Mouse (Mus musculus): ENCODE measurements around the gene Gm3238. TPM values are rescaled to one million over a fixed set of nuclear protein-coding genes. Genes with fewer than 3 reads are reported as not detected.

Gm3238 gene
- polyA plus RNA-seq (2017; shearing (Covaris generic)): not detected

DNA sequence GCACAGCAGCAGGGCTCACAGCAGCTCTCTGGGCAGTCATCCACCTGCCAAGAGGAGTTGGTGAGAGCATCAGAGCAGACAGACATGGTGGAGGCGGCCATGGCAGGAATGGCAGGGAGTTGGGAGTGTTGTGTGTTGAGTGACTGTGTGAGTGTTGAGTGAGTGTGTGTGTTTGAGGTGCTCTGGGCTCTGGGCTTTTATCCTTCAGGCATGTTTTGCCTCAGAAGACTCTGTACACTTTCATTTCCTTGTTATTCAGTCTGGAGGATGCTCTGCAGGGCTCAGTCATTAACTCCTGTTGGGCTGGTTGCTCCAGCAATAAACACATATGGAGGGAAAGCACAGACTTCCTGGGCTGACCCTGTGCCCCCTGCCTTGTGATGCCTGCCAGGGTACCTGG is at the start of gene Gm3238:
TSS of gene Gm3238 (minus strand) at position 101 of the 400 bp plus-strand sequence.

DNA sequence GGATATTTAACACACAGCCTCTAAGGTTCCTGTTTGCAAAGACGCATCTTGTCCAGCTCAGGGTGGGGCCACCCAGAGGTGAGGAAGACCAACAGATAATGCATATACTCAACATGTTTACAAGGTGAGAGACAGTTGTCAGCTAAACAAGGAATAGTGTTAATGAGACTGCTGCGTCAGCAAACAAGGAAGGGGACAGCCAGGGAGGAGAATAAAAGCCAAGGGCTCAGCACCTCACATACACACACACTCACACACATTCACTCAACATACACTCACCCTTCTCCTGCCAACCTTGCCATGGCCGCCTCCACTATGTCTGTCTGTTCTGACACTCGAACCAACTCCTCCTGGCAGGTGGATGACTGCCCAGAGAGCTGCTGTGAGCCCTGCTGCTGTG is 43.3 kb upstream of the Gm3238 start, which contains the start of gene Gm2696:
TSS of gene Gm2696 (plus strand) at position 301 of the 400 bp plus-strand sequence.

GRCm38 (mm10) chr10:77811743-77812142 is 40.6 kb upstream of the Gm3238 start, which contains the start of gene Gm9507:
Gene Gm9507, minus strand, starts transcription at chr10:77811843.

GRCm38 (mm10) chr10:77798921-77799508 is 27.9 kb upstream of the Gm3238 start, which contains the start of gene Gm19668:
Gene Gm19668, minus strand, starts transcription at chr10:77799133.

GRCm38 (mm10) chr10:77794976-77795375 is 23.9 kb upstream of the Gm3238 start, which contains the start of gene Gm9639:
Gene Gm9639, minus strand, starts transcription at chr10:77795076.

GRCm38 (mm10) chr10:77787876-77788275 is 16.8 kb upstream of the Gm3238 start, which contains the start of gene Gm7137:
Gene Gm7137, minus strand, starts transcription at chr10:77788200.

GRCm38 (mm10) chr10:77782442-77782841 is 11.3 kb upstream of the Gm3238 start, which contains the start of gene Gm3250:
Gene Gm3250, minus strand, starts transcription at chr10:77782542.

DNA sequence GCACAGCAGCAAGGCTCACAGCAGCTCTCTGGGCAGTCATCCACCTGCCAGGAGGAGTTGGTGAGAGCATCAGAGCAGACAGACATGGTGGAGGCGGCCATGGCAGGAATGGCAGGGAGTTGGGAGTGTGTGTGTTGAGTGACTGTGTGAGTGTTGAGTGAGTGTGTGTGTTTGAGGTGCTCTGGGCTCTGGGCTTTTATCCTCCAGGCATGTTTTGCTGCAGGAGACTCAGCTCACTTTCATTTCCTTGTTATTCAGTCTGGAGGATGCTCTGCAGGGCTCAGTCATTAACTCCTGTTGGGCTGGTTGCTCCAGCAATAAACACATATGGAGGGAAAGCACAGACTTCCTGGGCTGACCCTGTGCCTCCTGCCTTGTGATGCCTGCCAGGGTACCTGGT is 5.7 kb upstream of the Gm3238 start, which contains the start of gene Gm7138:
TSS of gene Gm7138 (minus strand) at position 101 of the 400 bp plus-strand sequence.

DNA sequence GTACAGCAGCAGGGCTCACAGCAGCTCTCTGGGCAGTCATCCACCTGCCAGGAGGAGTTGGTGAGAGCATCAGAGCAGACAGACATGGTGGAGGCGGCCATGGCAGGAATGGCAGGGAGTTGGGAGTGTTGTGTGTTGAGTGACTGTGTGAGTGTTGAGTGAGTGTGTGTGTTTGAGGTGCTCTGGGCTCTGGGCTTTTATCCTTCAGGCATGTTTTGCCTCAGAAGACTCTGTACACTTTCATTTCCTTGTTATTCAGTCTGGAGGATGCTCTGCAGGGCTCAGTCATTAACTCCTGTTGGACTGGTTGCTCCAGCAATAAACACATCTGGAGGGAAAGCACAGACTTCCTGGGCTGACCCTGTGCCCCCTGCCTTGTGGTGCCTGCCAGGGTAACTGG is 11.5 kb downstream of the Gm3238 start, which contains the start of gene Gm3233:
TSS of gene Gm3233 (minus strand) at position 101 of the 400 bp plus-strand sequence.

GRCm38 (mm10) chr10:77751254-77751653 is 19.9 kb downstream of the Gm3238 start, which contains the start of gene Gm9736:
Gene Gm9736, minus strand, starts transcription at chr10:77751354.

GRCm38 (mm10) chr10:77741924-77742688 is 29.0 kb downstream of the Gm3238 start, which contains the start of gene Gm18596:
Gene Gm18596, minus strand, starts transcription at chr10:77742638.

DNA sequence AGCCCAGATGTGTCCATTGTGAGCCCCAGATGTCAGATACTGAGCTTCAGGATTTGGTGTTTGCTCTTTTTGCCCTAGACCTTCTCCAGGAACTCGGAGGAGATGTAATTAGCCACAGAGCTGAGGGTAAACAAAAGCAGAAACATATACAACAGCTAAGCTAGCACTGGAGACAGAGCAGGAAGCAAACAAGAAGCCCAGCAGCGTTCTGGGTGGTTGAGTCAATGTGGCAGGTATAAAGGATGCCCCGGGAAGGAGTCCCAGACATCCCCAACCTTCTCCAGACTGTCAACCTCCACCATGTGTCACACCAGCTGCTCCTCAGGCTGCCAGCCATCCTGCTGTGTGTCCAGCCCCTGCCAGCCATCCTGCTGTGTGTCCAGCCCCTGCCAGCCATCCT is 44.9 kb downstream of the Gm3238 start, which contains the start of gene Gm10100:
TSS of gene Gm10100 (plus strand) at position 301 of the 400 bp plus-strand sequence.

Other genes starting within 250 kb of the Gm3238 start
- 545 TPM for gene Itgb2, start 241.1 kb downstream of the Gm3238 start, polyA plus RNA-seq (2017; shearing (Covaris generic))
- gene Pttg1ip, start 189.6 kb downstream of the Gm3238 start, polyA plus RNA-seq (2017; shearing (Covaris generic)): 101 TPM
- gene Sumo3, start 165.2 kb downstream of the Gm3238 start, polyA plus RNA-seq (2017; shearing (Covaris generic)): 109 TPM
- not detected for gene Gm49325, start 165.1 kb downstream of the Gm3238 start, polyA plus RNA-seq (2017; shearing (Covaris generic))
- gene Ube2g2, start 149.1 kb downstream of the Gm3238 start, polyA plus RNA-seq (2017; shearing (Covaris generic)): 48.5 TPM
- gene Tspear, start 84.8 kb downstream of the Gm3238 start, polyA plus RNA-seq (2017; shearing (Covaris generic)): 0.26 TPM
- not detected for gene Gm19402, start 80.6 kb downstream of the Gm3238 start, polyA plus RNA-seq (2017; shearing (Covaris generic))
- not detected for gene Gm9508, start 74.1 kb downstream of the Gm3238 start, polyA plus RNA-seq (2017; shearing (Covaris generic))
- not detected for gene Gm10272, start 64.7 kb downstream of the Gm3238 start, polyA plus RNA-seq (2017; shearing (Covaris generic))
- not detected for gene Gm10024, start 59.9 kb downstream of the Gm3238 start, polyA plus RNA-seq (2017; shearing (Covaris generic))
- gene Gm10142, start 55.5 kb downstream of the Gm3238 start, polyA plus RNA-seq (2017; shearing (Covaris generic)): not detected
- not detected for gene Krtap12-1, start 50.7 kb downstream of the Gm3238 start, polyA plus RNA-seq (2017; shearing (Covaris generic))
- gene Gm10100, start 44.8 kb downstream of the Gm3238 start, polyA plus RNA-seq (2017; shearing (Covaris generic)): not detected
- gene Gm18596, start 28.7 kb downstream of the Gm3238 start, polyA plus RNA-seq (2017; shearing (Covaris generic)): not detected
- not detected for gene Gm9736, start 20.0 kb downstream of the Gm3238 start, polyA plus RNA-seq (2017; shearing (Covaris generic))
- not detected for gene Gm3233, start 11.6 kb downstream of the Gm3238 start, polyA plus RNA-seq (2017; shearing (Covaris generic))
- not detected for gene Gm7138, start 5.6 kb upstream of the Gm3238 start, polyA plus RNA-seq (2017; shearing (Covaris generic))
- not detected for gene Gm3250, start 11.2 kb upstream of the Gm3238 start, polyA plus RNA-seq (2017; shearing (Covaris generic))
- not detected for gene Gm7137, start 16.9 kb upstream of the Gm3238 start, polyA plus RNA-seq (2017; shearing (Covaris generic))
- not detected for gene Gm9639, start 23.8 kb upstream of the Gm3238 start, polyA plus RNA-seq (2017; shearing (Covaris generic))
- not detected for gene Gm19668, start 27.8 kb upstream of the Gm3238 start, polyA plus RNA-seq (2017; shearing (Covaris generic))
- gene Gm9507, start 40.5 kb upstream of the Gm3238 start, polyA plus RNA-seq (2017; shearing (Covaris generic)): not detected
- gene Gm2696, start 43.4 kb upstream of the Gm3238 start, polyA plus RNA-seq (2017; shearing (Covaris generic)): not detected
- gene Krtap10-4, start 55.8 kb upstream of the Gm3238 start, polyA plus RNA-seq (2017; shearing (Covaris generic)): not detected
- not detected for gene Krtap10-10, start 64.6 kb upstream of the Gm3238 start, polyA plus RNA-seq (2017; shearing (Covaris generic))
- gene Gm36176, start 75.5 kb upstream of the Gm3238 start, polyA plus RNA-seq (2017; shearing (Covaris generic)): not detected
- not detected for gene Gm10318, start 81.5 kb upstream of the Gm3238 start, polyA plus RNA-seq (2017; shearing (Covaris generic))
- gene Gm3285, start 90.7 kb upstream of the Gm3238 start, polyA plus RNA-seq (2017; shearing (Covaris generic)): not detected
- 0.11 TPM for gene Lrrc3, start 131.2 kb upstream of the Gm3238 start, polyA plus RNA-seq (2017; shearing (Covaris generic))
- gene Trpm2, start 199.2 kb upstream of the Gm3238 start, polyA plus RNA-seq (2017; shearing (Covaris generic)): 0.49 TPM
- 8.2 TPM for gene 1810043G02Rik, start 207.2 kb upstream of the Gm3238 start, polyA plus RNA-seq (2017; shearing (Covaris generic))
- gene Pfkl, start 238.8 kb upstream of the Gm3238 start, polyA plus RNA-seq (2017; shearing (Covaris generic)): 69.3 TPM